Mouse (Mus musculus): ENCODE data around the gene Fam136a.

- no peak for TF ChIP-seq CTCF (IDR thresholded peaks at IDR 0.05; ENCODE audit: low read depth, low read length)
- no peak for TF ChIP-seq POLR2A (IDR thresholded peaks at IDR 0.05; ENCODE audit: extremely low read depth, insufficient read depth, low read length)
These were observed 53.3 kb downstream of the Fam136a start for GRCm38 (mm10) chr6:86418711-86419110.
